21 mouse cellular contexts compared by ENCODE assay signal in the genomic region with DNA sequence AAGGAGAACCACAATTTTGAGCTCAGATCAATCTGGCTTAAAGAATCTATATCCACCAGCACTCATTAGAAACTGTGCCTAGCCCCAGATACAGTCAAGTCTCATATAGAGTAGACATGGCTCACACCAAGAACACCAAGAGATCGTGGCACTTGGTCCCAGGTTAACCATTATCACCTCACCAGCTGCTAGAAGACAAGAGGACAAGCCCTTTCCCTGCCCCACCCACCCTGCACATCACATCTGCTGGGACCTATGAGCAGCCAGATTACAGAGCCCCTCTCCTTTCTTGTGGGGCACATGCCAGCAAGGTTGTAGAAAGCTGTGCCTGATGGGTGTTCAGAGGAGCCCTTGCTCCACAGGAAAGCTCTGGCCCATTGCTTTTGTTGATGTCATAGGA.
DNase-seq lines count a peak whose midpoint lies in the region; ATAC-seq and TF ChIP-seq lines count a peak whose summit lies in the region.
"Had no signal": no experiment of that assay in that cellular context is flagged by ENCODE, and none has a peak within 500 bp of the region (broad histone marks: within the 10 kb centered on the region; RNA-seq: fewer than 3 reads in every experiment).

No protein-coding gene starts in this region.

- 0 out of 2 replicates have a peak overlapping the region, but pooled peaks have one; percentile 18 for H3K9ac ChIP-seq in liver, embryonic 14.5 days (replicated peaks)
- H3K9ac ChIP-seq: forebrain, embryonic 15.5 days; hindbrain, embryonic 12.5 days had no signal

- no peak for TF ChIP-seq EP300 in liver, embryonic 14.5 days (IDR thresholded peaks at IDR 0.05; ENCODE audit: low read depth)

- H3K4me1 ChIP-seq in liver, embryonic 14.5 days (replicated peaks; ENCODE audit: control insufficient read depth in 2 of 2, insufficient read depth in 2 of 2, low read length in 1 of 2), result peaks cover 40 to 43% of the 10 kb centered on the region in 2 experiments

- ATAC-seq in liver, embryonic 14.5 days (ENCODE audit: insufficient read depth), result peak; percentile 67
- peak; percentile 11; the same call in 1 of the 2 replicates for ATAC-seq in megakaryocyte progenitor cell, adult 5-6 weeks (replicated peaks; ENCODE audit: poor library complexity)
- ATAC-seq: CD4-positive, CD25-positive, alpha-beta regulatory T cell, adult 4 months; forebrain, embryonic 15.5 days had no signal

- 15% methylated on average over 1 of the region's 1 CpGs for WGBS in liver, embryonic 14.5 days (ENCODE audit: insufficient replicate concordance)

- H3K4me3 ChIP-seq in liver, embryonic 14.5 days (ENCODE audit: insufficient read depth in 1 of 2, low read depth in 2 of 2, low read length in 2 of 2), result no peak overlapping the region
- H3K4me3 ChIP-seq: embryonic facial prominence, embryonic 10.5 days; forebrain, embryonic 15.5 days; heart, embryonic 10.5 days; hindbrain, embryonic 12.5 days had no signal

- DNase-seq in c-Kit-positive CD71-positive TER-119-positive erythroid progenitor cells, embryonic 14.5 days (ENCODE audit: low spot score), result peak; percentile 57
- DNase-seq in liver, result peak; percentile 65
- DNase-seq in liver, embryonic 14.5 days (ENCODE audit: low read depth in 3 of 3, low spot score in 3 of 3), result peak; percentile 58 to 61 (median 59)
- no peak for DNase-seq in B cell, adult 2 months
- no peak for DNase-seq in lung, adult 18-20 months
- no peak for DNase-seq in cerebellum, postnatal 4 days (ENCODE audit: low spot score in 2 of 2)
- DNase-seq in layer of hippocampus, adult 18-20 months (ENCODE audit: low spot score in 2 of 2), result no peak
- DNase-seq: adrenal gland, postnatal 10 days; cerebellum, adult 18-20 months; cerebellum, adult 9-11 months; cerebellum, postnatal 36 days; heart, adult 18-20 months; heart, postnatal 10 days; heart, postnatal 4 days had no signal

- H3K27me3 ChIP-seq in liver, embryonic 14.5 days (ENCODE audit: control insufficient read depth, insufficient read depth, low read length), result no peaks in the 10 kb centered on the region
- H3K27me3 ChIP-seq: forebrain, embryonic 15.5 days; hindbrain, embryonic 12.5 days had no signal

- peak overlapping the region; percentile 96 for H3K27ac ChIP-seq in liver, embryonic 14.5 days
- H3K27ac ChIP-seq: embryonic facial prominence, embryonic 10.5 days; forebrain, embryonic 15.5 days; heart, embryonic 10.5 days; hindbrain, embryonic 12.5 days had no signal

- no peak for TF ChIP-seq CTCF in liver, embryonic 14.5 days (IDR thresholded peaks at IDR 0.05; ENCODE audit: low read depth)

- H3K9me3 ChIP-seq in liver, embryonic 14.5 days (ENCODE audit: control insufficient read depth, low read length), result no peaks in the 10 kb centered on the region
- H3K9me3 ChIP-seq: embryonic facial prominence, embryonic 10.5 days; heart, embryonic 10.5 days; hindbrain, embryonic 12.5 days had no signal

- peak overlapping the region; percentile 23; the same call in 1 of the 2 replicates for H3K4me2 ChIP-seq in liver, embryonic 14.5 days (ENCODE audit: low read depth)
- H3K4me2 ChIP-seq: forebrain, embryonic 15.5 days; hindbrain, embryonic 12.5 days had no signal

- H3K36me3 ChIP-seq in liver, embryonic 14.5 days (replicated peaks; ENCODE audit: control insufficient read depth, insufficient read depth, low read depth), result no peaks in the 10 kb centered on the region; the same call in 1 of the 2 replicates
- H3K36me3 ChIP-seq: embryonic facial prominence, embryonic 10.5 days; forebrain, embryonic 15.5 days; G1E; heart, embryonic 10.5 days; hindbrain, embryonic 12.5 days had no signal

Comparison
In these comparisons a context has a peak if more than half of its experiments do, and no peak if none do; other contexts are left out.
1. DNase-seq: peak in c-Kit-positive CD71-positive TER-119-positive erythroid progenitor cells, embryonic 14.5 days (single experiment), liver (single experiment) and liver, embryonic 14.5 days (3 of 3); none in B cell, adult 2 months (0 of 2), lung, adult 18-20 months (0 of 2), cerebellum, postnatal 4 days (0 of 2) and layer of hippocampus, adult 18-20 months (0 of 2).